Mouse (Mus musculus) stomach, embryonic 16.5 days (tissue): ENCODE results near the gene Mrpl2. TPM values are rescaled to one million over a fixed set of nuclear protein-coding genes. Genes with fewer than 3 reads are reported as not detected.

Source experiments
- ATAC-seq: fragments of 200-750 bp; cut with Nextera tagmentation; 2 replicates; pipeline ENCODE4 v1.8.0; 2017; ENCODE audit warnings: moderate number of reproducible peaks, moderate TSS enrichment; ENCODE audit not compliant: insufficient read depth, low FRiP score
- H3K27ac ChIP-seq: fragments of 300-500 bp; sonication (generic); 2 replicates; pipeline ENCODE4 v1.5.1; 2014; ENCODE audit warnings: low read length
- H3K27me3 ChIP-seq: fragments of 300-500 bp; sonication (generic); 2 replicates; pipeline ENCODE4 v1.6.1; 2014; ENCODE audit warnings: low read length, control low read depth, mixed read lengths; ENCODE audit not compliant: control insufficient read depth, insufficient read depth
- H3K36me3 ChIP-seq: fragments of 300-500 bp; sonication (generic); 2 replicates; pipeline ENCODE4 v1.6.1; 2014; ENCODE audit warnings: low read length; ENCODE audit not compliant: control insufficient read depth, insufficient read depth
- H3K4me1 ChIP-seq: fragments of 300-500 bp; sonication (generic); 2 replicates; pipeline ENCODE4 v1.6.1; 2014; ENCODE audit warnings: low read length, control low read depth, mixed read lengths; ENCODE audit not compliant: control insufficient read depth, insufficient read depth
- H3K4me2 ChIP-seq: fragments of 300-500 bp; sonication (generic); 2 replicates; pipeline ENCODE4 v1.6.1; 2014; ENCODE audit warnings: low read depth, low read length, mixed read lengths
- H3K4me3 ChIP-seq: fragments of 300-500 bp; sonication (generic); replicated peaks from 2 replicates; pipeline ENCODE4 v1.5.1; 2014; ENCODE audit warnings: mild to moderate bottlenecking, low read length
- H3K9ac ChIP-seq: fragments of 300-500 bp; sonication (generic); 2 replicates; pipeline ENCODE4 v1.6.1; 2014; ENCODE audit warnings: low read length
- H3K9me3 ChIP-seq: fragments of 300-500 bp; sonication (generic); replicated peaks from 2 replicates; pipeline ENCODE4 v1.6.1; 2016; ENCODE audit warnings: low read length, control low read depth; ENCODE audit not compliant: control insufficient read depth
- WGBS: fragments of 180-500 bp; shearing (Covaris S2); extraction: QIAGEN DNeasy Blood & Tissue Kit; methylation state at CpG from one replicate; pipeline ENCODE4 v1.1.7; 2014; 5-methylcytosine and 5-hydroxymethylcytosine counted together
- polyA plus RNA-seq: library from polyadenylated mRNA; unstranded; fragments of >200 nt; fragmentation: Nextera tagmentation; extraction: Ambion mirVana; gene quantifications from 2 replicates; pipeline ENCODE4 v1.2.1, GENCODE M21; 2015

The Mrpl2 gene
- polyA plus RNA-seq, 1 experiment from 2014 or later, result 99.9 TPM

- H3K9me3 ChIP-seq, result no peaks in the 10 kb centered on the region
- WGBS, result 62% methylated on average over 17 of the region's 17 CpGs
- ATAC-seq, result no peak
- H3K27me3 ChIP-seq, result no peaks in the 10 kb centered on the region
- peak overlapping the region; percentile 75 for H3K4me3 ChIP-seq
- peak overlapping the region; percentile 76 for H3K4me2 ChIP-seq
- H3K4me1 ChIP-seq, result peaks cover 22% of the 10 kb centered on the region
- H3K9ac ChIP-seq, result peak overlapping the region; percentile 89
- H3K27ac ChIP-seq, result peak overlapping the region; percentile 97
- H3K36me3 ChIP-seq, result peaks cover 27% of the 10 kb centered on the region
Observed at GRCm38 (mm10) chr17:46651292-46651691, 5.3 kb downstream of the Mrpl2 start.

- H3K9me3 ChIP-seq, result no peaks in the 10 kb centered on the region
- ATAC-seq, result no peak
- peak overlapping the region; percentile 76 for H3K4me2 ChIP-seq
- peaks cover 27% of the 10 kb centered on the region for H3K36me3 ChIP-seq
- WGBS, result 65% methylated on average over 20 of the region's 20 CpGs
- H3K4me3 ChIP-seq, result peak overlapping the region; percentile 75
- peaks cover 18% of the 10 kb centered on the region for H3K4me1 ChIP-seq
- no peak overlapping the region for H3K27ac ChIP-seq
- peak overlapping the region; percentile 89 for H3K9ac ChIP-seq
- H3K27me3 ChIP-seq, result no peaks in the 10 kb centered on the region
Observed at GRCm38 (mm10) chr17:46651755-46652547, 5.9 kb downstream of the Mrpl2 start.

- Histone ChIP-seq H3K36me3 (peaks cover 55% of the 10 kb centered on the region), H3K9ac (no peak overlapping the region), H3K4me1 (peaks cover 14% of the 10 kb centered on the region), H3K27ac (no peak overlapping the region), H3K4me2 (no peak overlapping the region), H3K4me3 (no peak overlapping the region), H3K27me3 (no peaks in the 10 kb centered on the region), H3K9me3 (no peaks in the 10 kb centered on the region)
- 74% methylated on average over 6 of the region's 6 CpGs for WGBS
- no peak for ATAC-seq
Observed at GRCm38 (mm10) chr17:46656054-46656453, 10.0 kb downstream of the Mrpl2 start.

- Histone ChIP-seq H3K27me3 (no peaks in the 10 kb centered on the region), H3K27ac (no peak overlapping the region), H3K4me1 (no peaks in the 10 kb centered on the region), H3K36me3 (peaks cover 52% of the 10 kb centered on the region), H3K4me3 (no peak overlapping the region), H3K9ac (no peak overlapping the region), H3K4me2 (no peak overlapping the region), H3K9me3 (no peaks in the 10 kb centered on the region)
- 90% methylated on average over 9 of the region's 9 CpGs for WGBS
- no peak for ATAC-seq
Observed at GRCm38 (mm10) chr17:46661351-46661750, 15.3 kb downstream of the Mrpl2 start.

GRCm38 (mm10) chr17:46661981-46662380 is 16.0 kb downstream of the Mrpl2 start:
- Histone ChIP-seq H3K9me3 (no peaks in the 10 kb centered on the region), H3K27ac (no peak overlapping the region), H3K9ac (no peak overlapping the region), H3K4me2 (no peak overlapping the region), H3K27me3 (no peaks in the 10 kb centered on the region), H3K4me1 (no peaks in the 10 kb centered on the region), H3K4me3 (no peak overlapping the region), H3K36me3 (peaks cover 52% of the 10 kb centered on the region)
- no peak for ATAC-seq
- 89% methylated on average over 12 of the region's 12 CpGs for WGBS

- Histone ChIP-seq H3K4me3 (no peak overlapping the region), H3K27me3 (no peaks in the 10 kb centered on the region), H3K9me3 (no peaks in the 10 kb centered on the region), H3K4me1 (no peaks in the 10 kb centered on the region), H3K36me3 (peaks cover 49% of the 10 kb centered on the region), H3K4me2 (no peak overlapping the region), H3K9ac (no peak overlapping the region), H3K27ac (no peak overlapping the region)
- no peak for ATAC-seq
- WGBS, result 87% methylated on average over 5 of the region's 5 CpGs
Observed at GRCm38 (mm10) chr17:46662730-46663129, 16.7 kb downstream of the Mrpl2 start.

- H3K4me2 ChIP-seq, result no peak overlapping the region
- no peak overlapping the region for H3K9ac ChIP-seq
- no peak for ATAC-seq
- H3K27ac ChIP-seq, result no peak overlapping the region
- no peak overlapping the region for H3K4me3 ChIP-seq
- H3K9me3 ChIP-seq, result no peaks in the 10 kb centered on the region
- peaks cover 22% of the 10 kb centered on the region for H3K36me3 ChIP-seq
- no peaks in the 10 kb centered on the region for H3K4me1 ChIP-seq
- WGBS, result 83% methylated on average over 16 of the region's 16 CpGs
- no peaks in the 10 kb centered on the region for H3K27me3 ChIP-seq
Observed at GRCm38 (mm10) chr17:46667712-46668111, 21.7 kb downstream of the Mrpl2 start.

GRCm38 (mm10) chr17:46669911-46670310 is 23.9 kb downstream of the Mrpl2 start:
- Histone ChIP-seq H3K4me2 (no peak overlapping the region), H3K9me3 (no peaks in the 10 kb centered on the region), H3K27me3 (no peaks in the 10 kb centered on the region), H3K9ac (no peak overlapping the region), H3K4me3 (no peak overlapping the region), H3K4me1 (peaks cover 13% of the 10 kb centered on the region), H3K36me3 (peaks cover 12% of the 10 kb centered on the region), H3K27ac (no peak overlapping the region)
- no peak for ATAC-seq
- WGBS, result 95% methylated on average over 10 of the region's 10 CpGs

GRCm38 (mm10) chr17:46673850-46674529 is 28.0 kb downstream of the Mrpl2 start, which contains the start of gene Rrp36:
Gene Rrp36 (minus strand): TSS chr17:46674352.
- WGBS, result under 1% methylated on average over 43 of the region's 43 CpGs
- H3K36me3 ChIP-seq, result peaks cover 24% of the 10 kb centered on the region
- peak within 1 kb of the TSS; percentile 77 for H3K27ac ChIP-seq
- H3K9me3 ChIP-seq, result no peaks in the 10 kb centered on the region
- peak within 1 kb of the TSS; percentile 75 for H3K9ac ChIP-seq
- peaks cover 18% of the 10 kb centered on the region for H3K4me1 ChIP-seq
- peak within 1 kb of the TSS; percentile 67 for H3K4me2 ChIP-seq
- peak; percentile 94 for ATAC-seq
- peak within 1 kb of the TSS; percentile 60 for H3K4me3 ChIP-seq
- no peaks in the 10 kb centered on the region for H3K27me3 ChIP-seq
